Mouse (Mus musculus): Measurements from ENCODE around the gene Tectb.

DNA sequence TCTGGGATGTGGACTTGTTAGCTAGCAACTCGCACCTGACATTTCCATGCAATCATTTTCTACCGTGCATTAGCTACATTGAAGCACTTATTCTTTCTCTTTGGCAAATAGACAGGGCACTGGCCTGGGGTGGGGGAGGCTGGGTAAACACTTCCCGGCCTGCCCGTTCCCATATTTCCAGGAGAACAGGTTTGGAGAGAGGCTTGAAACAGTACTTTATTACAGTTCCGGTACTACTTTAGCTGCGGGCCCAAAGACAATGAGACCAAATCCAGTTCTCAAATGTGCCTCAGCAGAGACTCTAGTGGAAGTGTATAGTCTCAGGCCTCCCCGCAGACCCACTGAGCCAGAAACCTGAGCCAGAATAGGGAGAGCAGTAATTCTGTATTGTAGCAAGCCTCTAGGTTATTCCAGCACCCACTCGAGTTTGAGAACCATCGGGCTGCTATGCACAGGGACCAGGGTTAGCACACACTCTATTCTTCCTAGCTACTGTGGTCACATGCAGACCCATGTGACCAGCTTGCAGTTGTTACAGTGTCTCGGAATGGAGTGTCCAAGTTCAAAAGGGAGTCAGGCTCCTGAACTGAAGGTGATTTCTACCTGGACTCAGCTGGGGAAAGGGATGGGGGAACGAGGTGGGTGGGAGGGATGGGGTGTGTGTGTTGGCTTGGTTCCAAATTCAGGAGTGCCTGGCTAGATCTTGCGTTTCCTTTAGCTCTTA lies 33.2 kb downstream of the Tectb start:
- TF ChIP-seq POLR2A (IDR thresholded peaks at IDR 0.05; ENCODE audit: low read depth, low read length) (no peak), CTCF (IDR thresholded peaks at IDR 0.05; ENCODE audit: extremely low read depth, insufficient read length, insufficient replicate concordance, low read depth, low read length) (no peak)

All from small intestine, adult 2 months (tissue).